Mouse (Mus musculus) lung, postnatal 36 days (tissue): ENCODE measurements around the gene Ssc5d.

Experiments used
- DNase-seq: peaks from one replicate; pipeline ENCODE4 v3.0.0; 2022; ENCODE audit warnings: mixed read lengths

The Ssc5d gene

DNA sequence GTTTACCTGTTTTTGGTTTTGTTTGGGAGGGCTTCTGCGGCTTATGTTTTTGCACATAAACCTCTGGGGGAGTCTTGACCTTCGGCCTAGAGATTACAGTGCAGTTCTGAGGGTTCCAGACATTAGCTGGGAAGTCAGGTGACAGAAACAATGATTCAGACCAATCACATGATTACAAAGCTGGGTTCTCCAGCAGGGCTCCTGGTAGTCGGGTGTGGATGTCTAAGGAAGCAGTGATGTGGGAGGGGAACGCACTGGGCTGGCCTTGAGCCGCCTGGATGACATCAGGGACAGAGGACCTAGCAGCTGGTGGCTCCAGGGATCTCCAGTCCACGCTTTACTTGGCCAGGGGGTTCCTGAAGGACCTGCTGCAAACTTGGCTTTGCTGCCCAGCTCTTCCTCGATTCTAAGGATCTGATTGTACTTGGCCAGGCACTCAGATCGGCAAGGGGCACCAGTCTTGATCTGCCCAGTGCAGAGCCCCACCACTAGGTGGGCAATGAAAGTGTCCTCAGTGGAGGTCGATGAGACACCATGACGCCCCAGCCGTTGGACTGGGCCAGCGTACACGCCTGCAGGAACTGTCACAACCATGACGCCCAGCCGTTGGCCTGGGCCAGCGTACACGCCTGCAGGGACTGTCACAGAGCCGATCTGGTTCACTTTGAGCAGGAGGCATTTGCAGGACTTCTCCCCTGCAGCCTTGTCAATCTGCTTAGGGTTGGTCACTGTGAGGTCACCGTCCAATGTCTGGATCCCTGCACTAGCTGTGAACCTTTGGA lies 25.2 kb downstream of the Ssc5d start:
- peak; percentile 58 for DNase-seq

DNA sequence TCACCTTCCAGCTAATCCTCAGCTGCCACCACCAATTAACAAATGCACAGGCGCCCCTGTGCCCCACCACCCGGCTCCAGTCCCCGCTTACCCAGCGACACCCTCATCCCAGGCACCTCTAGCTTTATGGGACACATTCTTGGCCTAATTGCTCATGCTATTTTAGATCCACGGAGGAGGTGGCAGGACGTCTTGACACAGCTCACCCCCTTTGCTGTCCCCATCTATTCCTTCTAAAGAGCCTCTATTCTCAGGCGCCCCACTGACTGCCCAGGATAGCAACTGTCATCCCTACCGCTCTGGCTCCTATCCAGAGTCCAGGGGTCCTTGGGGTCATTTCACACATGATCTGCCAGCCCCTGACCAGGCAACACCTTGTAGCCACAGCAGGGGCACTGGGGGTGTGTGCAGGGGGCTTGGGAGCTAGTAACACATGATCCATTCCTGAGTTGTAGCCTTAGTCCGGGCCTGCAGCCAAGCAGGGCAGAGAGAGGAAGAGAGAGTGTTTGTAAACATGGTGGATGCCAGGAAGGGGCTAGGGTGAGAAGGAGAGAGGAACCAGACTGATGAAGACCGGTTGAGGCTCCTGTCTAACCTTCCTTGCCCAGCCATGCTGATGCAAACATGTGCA lies 28.3 kb downstream of the Ssc5d start:
- peak; percentile 35 for DNase-seq

DNA sequence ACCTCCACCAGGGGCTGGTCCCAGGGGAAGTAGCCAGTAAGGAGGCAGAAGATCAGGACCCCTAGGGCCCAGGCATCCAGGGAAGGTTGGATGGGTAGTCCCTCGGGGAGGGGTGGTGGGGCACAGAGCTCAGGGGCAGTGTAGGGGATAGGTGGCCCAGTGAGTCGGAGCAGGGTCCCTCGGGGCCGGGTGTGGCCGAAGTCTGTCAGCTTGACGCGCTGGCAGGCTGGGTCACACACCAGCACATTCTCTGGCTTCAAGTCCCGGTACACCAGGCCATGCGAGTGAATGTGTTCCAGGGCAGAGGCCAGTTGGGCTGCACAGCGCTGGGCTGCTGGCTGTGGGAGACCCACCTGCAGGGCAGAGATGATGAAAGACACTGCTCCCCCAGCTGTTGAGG lies 31.8 kb downstream of the Ssc5d start:
- no peak for DNase-seq

DNA sequence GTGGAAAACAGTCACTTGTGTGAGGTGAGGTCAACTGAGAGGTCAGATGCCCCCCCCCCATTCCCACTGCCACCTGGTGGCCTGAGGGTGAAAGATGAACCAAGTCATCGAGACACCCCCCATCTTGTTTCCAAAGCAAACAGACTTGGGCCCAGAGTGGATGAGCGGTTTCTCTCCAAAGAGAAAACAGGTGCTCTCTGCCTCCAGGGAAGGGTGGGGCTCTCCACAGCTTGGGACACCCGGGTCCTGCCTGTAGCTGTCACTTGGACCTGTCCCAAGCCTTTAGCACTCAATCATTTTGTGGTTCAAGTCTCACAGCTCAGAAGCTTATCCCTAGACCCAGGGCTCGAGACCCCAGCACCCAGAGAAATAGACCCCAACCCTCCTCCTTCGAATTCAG lies 37.9 kb downstream of the Ssc5d start:
- no peak for DNase-seq

DNA sequence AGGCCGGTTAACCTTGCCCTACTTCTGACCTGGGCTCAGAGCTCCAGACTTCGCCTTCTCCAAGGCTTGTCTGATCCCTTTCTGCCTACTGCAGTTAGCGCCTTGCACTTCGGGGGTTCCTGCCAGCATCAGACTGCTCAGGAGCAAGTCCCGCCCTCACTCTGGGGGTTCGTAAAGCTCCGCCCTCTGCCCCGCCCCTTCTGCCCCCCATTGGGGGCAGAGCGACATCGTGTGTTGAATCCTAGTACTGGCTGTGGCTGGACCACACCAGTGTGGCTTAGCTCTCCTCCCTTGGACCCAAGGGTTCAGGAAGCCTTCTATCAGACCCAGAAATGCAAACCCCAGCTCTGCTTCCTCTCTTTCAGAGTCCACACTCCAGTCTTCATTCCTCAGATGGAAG lies 38.7 kb downstream of the Ssc5d start, which contains the start of gene Sbk2:
TSS of gene Sbk2 (minus strand) at position 135 of the 400 bp plus-strand sequence.
- DNase-seq = peak; percentile 89

DNA sequence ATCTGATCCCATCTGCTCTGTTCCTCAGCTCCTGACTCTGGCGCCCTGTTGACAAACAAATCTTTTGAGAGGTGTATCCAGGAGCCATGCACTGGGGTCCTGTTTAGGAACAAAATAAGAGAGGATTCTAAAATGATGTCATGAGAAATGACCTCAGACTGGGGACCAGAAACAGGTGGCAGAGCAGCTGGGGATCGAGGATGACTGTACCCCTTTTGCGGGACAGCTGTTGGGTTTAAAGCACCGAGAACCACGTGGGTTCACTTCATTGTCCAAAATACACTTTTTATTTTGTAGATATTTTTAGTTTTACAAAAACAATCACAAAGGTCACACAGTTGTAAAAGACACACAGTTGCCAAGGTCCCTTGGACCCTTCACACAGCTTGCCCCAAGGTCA lies 39.4 kb downstream of the Ssc5d start:
- DNase-seq = no peak

- DNase-seq = no peak
Observed at GRCm38 (mm10) chr7:4971068-4971467, 45.5 kb downstream of the Ssc5d start, which contains the start of gene Sbk3. Gene Sbk3 (minus strand): TSS chr7:4971168.

GRCm38 (mm10) chr7:4971710-4972109 lies 46.1 kb downstream of the Ssc5d start:
- peak; percentile 62 for DNase-seq

DNA sequence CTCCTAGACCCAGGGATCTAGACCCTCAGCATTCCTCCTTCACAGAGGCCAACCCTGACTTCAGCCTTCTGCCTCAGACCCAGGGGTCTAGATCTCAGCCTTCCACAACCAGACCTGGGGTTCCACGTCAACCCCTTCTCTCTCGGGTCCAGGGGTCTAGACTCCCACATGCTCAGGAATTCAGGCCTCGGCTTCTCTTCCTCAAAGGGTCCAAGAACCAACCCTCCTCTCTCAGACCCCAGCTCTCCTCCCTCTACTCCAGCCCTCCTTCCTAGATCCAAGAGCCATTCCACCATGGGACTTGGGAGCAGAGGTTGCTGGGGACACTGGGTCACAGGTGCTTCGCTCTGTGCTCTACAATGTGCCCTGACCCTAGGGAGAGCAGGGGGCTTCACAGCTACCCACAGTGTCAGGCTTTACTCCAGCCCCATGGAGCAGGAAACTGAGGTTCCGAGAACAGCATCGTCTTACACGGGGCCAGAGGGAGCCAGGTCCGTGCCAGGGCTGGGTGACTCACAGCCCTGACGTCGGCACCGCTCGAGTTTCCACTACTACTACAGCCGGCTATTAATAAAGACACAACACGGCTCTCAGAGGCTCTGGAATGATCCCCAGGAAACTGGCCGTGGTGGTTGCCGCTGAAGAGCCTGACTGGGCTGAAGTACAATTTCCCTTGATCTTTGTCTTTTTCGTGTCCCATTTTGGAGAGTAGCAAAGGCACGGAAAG lies 46.9 kb downstream of the Ssc5d start:
- peak; percentile 74 for DNase-seq

- DNase-seq = no peak
Observed at GRCm38 (mm10) chr7:4975455-4975854, 49.9 kb downstream of the Ssc5d start.

GRCm38 (mm10) chr7:4976832-4977231 lies 51.2 kb downstream of the Ssc5d start:
- no peak for DNase-seq

- no peak for DNase-seq
Observed at GRCm38 (mm10) chr7:4988250-4988649, 62.7 kb downstream of the Ssc5d start.

DNA sequence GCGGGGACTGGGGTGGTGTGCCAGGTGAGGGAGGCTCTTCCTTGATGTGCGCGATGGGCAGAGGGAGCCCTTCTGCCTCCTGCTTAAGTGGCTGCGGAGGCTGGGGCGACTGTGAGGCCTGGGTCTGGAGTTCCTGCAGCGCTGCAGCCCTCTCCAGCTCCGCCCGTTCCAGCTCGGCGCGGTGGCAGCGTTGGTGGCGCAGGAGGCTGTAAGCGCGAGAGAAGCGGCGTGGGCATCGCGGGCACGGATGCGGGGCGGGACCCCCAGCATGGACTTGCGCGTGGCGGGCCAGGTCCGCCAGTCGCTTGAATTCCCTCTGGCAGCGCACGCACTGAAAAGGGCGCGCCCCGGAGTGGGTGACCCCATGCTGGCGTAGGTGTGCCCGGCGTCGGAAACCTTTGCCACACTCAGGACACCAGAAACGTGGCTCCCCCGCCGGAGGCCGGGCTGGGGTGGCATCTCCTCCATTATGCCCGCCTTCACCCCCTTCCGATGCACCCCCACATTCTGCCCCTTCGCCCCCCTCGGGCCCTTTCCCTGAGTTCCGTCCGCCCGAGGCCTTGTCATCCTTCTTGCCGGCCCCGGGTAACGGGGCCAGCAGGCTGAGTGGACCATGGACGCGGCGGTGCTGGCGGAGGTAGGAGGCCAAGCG lies 67.9 kb downstream of the Ssc5d start:
- DNase-seq = no peak

DNA sequence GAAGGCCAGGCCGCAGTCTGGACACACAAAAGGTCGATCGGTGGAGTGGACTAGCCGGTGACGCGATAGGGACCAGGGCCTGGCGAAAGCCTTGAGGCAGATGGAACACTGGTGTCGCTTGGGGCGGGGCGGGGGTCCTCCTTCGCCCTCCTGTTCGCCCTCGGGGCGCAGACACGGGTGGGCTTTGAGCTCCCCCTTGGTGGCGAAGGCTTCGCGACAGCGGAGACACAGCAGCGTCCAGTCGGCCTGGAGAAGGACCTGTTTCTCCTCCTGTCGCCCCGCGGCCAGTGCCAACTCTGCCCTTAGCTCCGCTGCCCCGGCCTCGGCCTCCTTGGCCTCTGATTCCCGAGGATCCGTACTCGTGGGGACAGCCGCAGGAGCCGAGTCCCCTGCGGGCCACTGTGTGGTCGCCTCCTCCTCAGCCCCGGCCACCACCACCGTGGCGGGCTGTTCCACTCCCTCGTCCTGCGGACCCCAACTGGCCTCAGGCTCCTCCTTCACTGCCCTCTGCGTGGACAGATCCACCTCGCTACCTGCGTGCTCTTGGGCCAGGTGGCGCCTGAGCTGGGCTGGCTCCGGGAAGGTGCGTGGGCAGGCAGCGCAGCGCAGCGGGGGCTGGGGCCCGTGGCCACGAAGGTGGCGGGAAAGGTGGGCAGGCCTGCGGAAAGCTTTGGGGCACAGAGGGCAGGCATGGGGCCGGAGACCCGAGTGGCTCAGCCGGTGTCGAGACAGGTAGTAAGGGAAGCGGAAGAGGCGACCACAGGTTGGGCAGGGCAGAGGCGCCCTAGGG lies 68.6 kb downstream of the Ssc5d start:
- DNase-seq = no peak
